ENCODE assay signal across 15 mouse cellular contexts in the genomic region with DNA sequence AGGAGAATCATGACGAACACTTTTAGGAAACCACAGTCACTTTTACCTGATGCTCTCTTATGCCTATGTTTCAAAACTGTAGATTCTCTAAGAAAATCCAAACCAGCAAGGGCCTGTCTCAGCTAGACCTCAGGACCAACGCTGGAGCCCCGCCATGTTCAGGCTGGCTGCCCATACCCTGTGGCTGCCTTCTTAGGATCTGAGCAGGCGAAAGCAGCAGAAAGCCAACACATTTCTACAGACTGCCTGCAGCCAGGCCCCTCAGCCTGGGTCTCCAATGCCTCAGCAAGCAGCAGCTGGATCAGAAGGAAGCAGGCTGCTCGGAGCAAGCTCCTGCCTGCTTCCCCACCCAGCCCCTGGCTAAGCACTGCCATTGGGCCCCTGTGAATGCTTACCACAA.
"Had no signal": no experiment of that assay in that cellular context is flagged by ENCODE, and none has a peak within 500 bp of the region (broad histone marks: within the 10 kb centered on the region; RNA-seq: fewer than 3 reads in every experiment).

No protein-coding gene starts in this region.

- H3K9me3 ChIP-seq: kidney, embryonic 15.5 days; liver, embryonic 13.5 days; midbrain, embryonic 12.5 days; midbrain, embryonic 15.5 days; neural tube, embryonic 12.5 days; neural tube, embryonic 15.5 days had no signal

- H3K9ac ChIP-seq: kidney, embryonic 15.5 days; liver, embryonic 13.5 days; midbrain, embryonic 12.5 days; midbrain, embryonic 15.5 days; neural tube, embryonic 12.5 days; neural tube, embryonic 15.5 days had no signal

- H3K27me3 ChIP-seq: kidney, embryonic 15.5 days; liver, embryonic 13.5 days; midbrain, embryonic 12.5 days; midbrain, embryonic 15.5 days; neural tube, embryonic 12.5 days; neural tube, embryonic 15.5 days had no signal

- H3K36me3 ChIP-seq: midbrain, embryonic 15.5 days had no signal

- H3K4me3 ChIP-seq: kidney, embryonic 15.5 days; liver, embryonic 13.5 days; midbrain, embryonic 12.5 days; midbrain, embryonic 15.5 days; neural tube, embryonic 12.5 days; neural tube, embryonic 15.5 days had no signal

- DNase-seq: kidney, postnatal 10 days; liver, embryonic 13.5 days; lung, adult 2 months; lung, postnatal 14 days; lung, postnatal 4 days; right cerebral cortex, adult 18-20 months; right cerebral cortex, postnatal 14 days; right cerebral cortex, postnatal 4 days; thymus, postnatal 25 days had no signal

- H3K4me2 ChIP-seq: kidney, embryonic 15.5 days; liver, embryonic 13.5 days; midbrain, embryonic 12.5 days; midbrain, embryonic 15.5 days; neural tube, embryonic 12.5 days; neural tube, embryonic 15.5 days had no signal

- H3K27ac ChIP-seq: kidney, embryonic 15.5 days; liver, embryonic 13.5 days; midbrain, embryonic 12.5 days; midbrain, embryonic 15.5 days; neural tube, embryonic 12.5 days; neural tube, embryonic 15.5 days; stomach, postnatal 0 days had no signal

- H3K4me1 ChIP-seq: kidney, embryonic 15.5 days; midbrain, embryonic 12.5 days; midbrain, embryonic 15.5 days; neural tube, embryonic 12.5 days; neural tube, embryonic 15.5 days had no signal

- ATAC-seq: midbrain, embryonic 15.5 days had no signal
